ENCODE assay signal across 16 mouse cellular contexts in genomic region chr15:84245104-84245503, GRCm38 (mm10). TPM values are rescaled to one million over a fixed set of nuclear protein-coding genes. Genes with fewer than 3 reads are reported as not detected.
A peak's percentile ranks its signal among the peaks of the same experiment; 100 is the strongest.
DNase-seq lines count a peak whose midpoint lies in the region; ATAC-seq and TF ChIP-seq lines count a peak whose summit lies in the region.
"Had no signal": no experiment of that assay in that cellular context is flagged by ENCODE, and none has a peak within 500 bp of the region (broad histone marks: within the 10 kb centered on the region; RNA-seq: fewer than 3 reads in every experiment).

No protein-coding gene starts in this region.

- H3K4me3 ChIP-seq in forebrain, embryonic 13.5 days = no peak overlapping the region
- no peak overlapping the region for H3K4me3 ChIP-seq in forebrain, embryonic 11.5 days (ENCODE audit: low read depth, low read length)
- H3K4me3 ChIP-seq in lung, postnatal 0 days (ENCODE audit: low read depth, low read length) = no peak overlapping the region
- no peak overlapping the region for H3K4me3 ChIP-seq in midbrain, embryonic 15.5 days
- H3K4me3 ChIP-seq: erythroblast, embryonic 14.5 days; limb, embryonic 12.5 days had no signal

- no peak for DNase-seq in forebrain, embryonic 11.5 days (ENCODE audit: low spot score)
- DNase-seq in lung, postnatal 0 days (ENCODE audit: low spot score) = peak; percentile 25
- DNase-seq in lung, postnatal 25 days (ENCODE audit: low spot score) = no peak
- DNase-seq in heart, postnatal 10 days = peak; percentile 48 to 57
- DNase-seq in kidney, adult 18-20 months = no peak
- DNase-seq in testis, postnatal 14 days (ENCODE audit: low spot score) = no peak
- DNase-seq: adrenal gland, postnatal 14 days; cerebellum, adult 11-12 months; gastrocnemius, postnatal 36 days; kidney, adult 9 months; liver, postnatal 0 days; spleen, adult 18-20 months had no signal

- H3K27ac ChIP-seq in forebrain, embryonic 13.5 days = peak overlapping the region; percentile 65
- H3K27ac ChIP-seq in forebrain, embryonic 11.5 days (ENCODE audit: low read depth, low read length) = no peak overlapping the region
- 0 out of 2 replicates have a peak overlapping the region, but pooled peaks have one; percentile 54 for H3K27ac ChIP-seq in lung, postnatal 0 days (ENCODE audit: low read length)
- peak overlapping the region; percentile 67 for H3K27ac ChIP-seq in midbrain, embryonic 15.5 days
- H3K27ac ChIP-seq: limb, embryonic 12.5 days had no signal

- no peak overlapping the region; the same call in 1 of the 2 replicates for H3K9ac ChIP-seq in forebrain, embryonic 13.5 days
- no peak overlapping the region for H3K9ac ChIP-seq in forebrain, embryonic 11.5 days (ENCODE audit: low read length)
- no peak overlapping the region for H3K9ac ChIP-seq in lung, postnatal 0 days (replicated peaks; ENCODE audit: low read depth)
- no peak overlapping the region for H3K9ac ChIP-seq in midbrain, embryonic 15.5 days
- H3K9ac ChIP-seq: limb, embryonic 12.5 days; liver, postnatal 0 days had no signal

- ATAC-seq in forebrain, embryonic 13.5 days = peak; percentile 65
- ATAC-seq in forebrain, embryonic 11.5 days (replicated peaks; ENCODE audit: low FRiP score) = no peak
- peak; percentile 19; the same call in 1 of the 2 replicates for ATAC-seq in lung, postnatal 0 days
- ATAC-seq in midbrain, embryonic 15.5 days (replicated peaks) = no peak; the same call in 1 of the 2 replicates
- ATAC-seq: liver, postnatal 0 days had no signal

- peaks cover 5% of the 10 kb centered on the region for H3K9me3 ChIP-seq in forebrain, embryonic 13.5 days (replicated peaks)
- H3K9me3 ChIP-seq in forebrain, embryonic 11.5 days (ENCODE audit: control insufficient read depth, low read length) = no peaks in the 10 kb centered on the region
- no peaks in the 10 kb centered on the region for H3K9me3 ChIP-seq in lung, postnatal 0 days (ENCODE audit: low read length)
- no peaks in the 10 kb centered on the region for H3K9me3 ChIP-seq in midbrain, embryonic 15.5 days

- TF ChIP-seq EP300 in lung, postnatal 0 days (IDR thresholded peaks at IDR 0.05) = no peak

- WGBS in forebrain, embryonic 13.5 days = 61% methylated on average over 7 of the region's 7 CpGs
- WGBS in forebrain, embryonic 11.5 days = 80% methylated on average over 7 of the region's 7 CpGs
- WGBS in lung, postnatal 0 days = 57% methylated on average over 7 of the region's 7 CpGs
- WGBS in midbrain, embryonic 15.5 days = 59% methylated on average over 7 of the region's 7 CpGs

- peaks cover 15% of the 10 kb centered on the region for H3K4me1 ChIP-seq in forebrain, embryonic 13.5 days
- no peaks in the 10 kb centered on the region for H3K4me1 ChIP-seq in forebrain, embryonic 11.5 days (replicated peaks; ENCODE audit: control insufficient read depth, insufficient read depth, low read length)
- H3K4me1 ChIP-seq in lung, postnatal 0 days (ENCODE audit: insufficient read depth, low read depth, low read length) = no peaks in the 10 kb centered on the region
- H3K4me1 ChIP-seq in midbrain, embryonic 15.5 days = peaks cover 6% of the 10 kb centered on the region

- no peaks in the 10 kb centered on the region for H3K27me3 ChIP-seq in forebrain, embryonic 13.5 days
- H3K27me3 ChIP-seq in forebrain, embryonic 11.5 days (ENCODE audit: control insufficient read depth, insufficient read depth, low read length) = no peaks in the 10 kb centered on the region
- H3K27me3 ChIP-seq in lung, postnatal 0 days (replicated peaks; ENCODE audit: insufficient read depth, low read length) = no peaks in the 10 kb centered on the region
- H3K27me3 ChIP-seq in midbrain, embryonic 15.5 days (replicated peaks) = no peaks in the 10 kb centered on the region
- H3K27me3 ChIP-seq: limb, embryonic 12.5 days had no signal

- no peaks in the 10 kb centered on the region for H3K36me3 ChIP-seq in forebrain, embryonic 13.5 days (ENCODE audit: poor library complexity, severe bottlenecking)
- no peaks in the 10 kb centered on the region for H3K36me3 ChIP-seq in forebrain, embryonic 11.5 days (ENCODE audit: control insufficient read depth, insufficient read depth, low read length)
- H3K36me3 ChIP-seq in lung, postnatal 0 days (ENCODE audit: insufficient read depth, low read length) = no peaks in the 10 kb centered on the region
- H3K36me3 ChIP-seq in midbrain, embryonic 15.5 days (replicated peaks) = no peaks in the 10 kb centered on the region
- H3K36me3 ChIP-seq: limb, embryonic 12.5 days had no signal

- no peak for TF ChIP-seq CTCF in lung, postnatal 0 days (IDR thresholded peaks at IDR 0.05)

- no peak overlapping the region for H3K4me2 ChIP-seq in forebrain, embryonic 13.5 days
- no peak overlapping the region for H3K4me2 ChIP-seq in forebrain, embryonic 11.5 days (ENCODE audit: low read depth, low read length, severe bottlenecking)
- no peak overlapping the region for H3K4me2 ChIP-seq in lung, postnatal 0 days (replicated peaks; ENCODE audit: low read depth, low read length)
- no peak overlapping the region for H3K4me2 ChIP-seq in midbrain, embryonic 15.5 days
- H3K4me2 ChIP-seq: limb, embryonic 12.5 days had no signal

- intact Hi-C loops in heart, postnatal 10 days (cut with DNase I) = no loop called here

RNA-seq across cellular contexts. Expression of gene Parvb, which starts 13.3 kb away (rescaled TPM):
- 2.1 and 2.6 TPM in 2 replicates for polyA plus RNA-seq in forebrain, embryonic 13.5 days (2015; fragmentation: Nextera tagmentation; extraction: Ambion mirVana)
- 3.3 and 4.9 TPM in 2 replicates for polyA plus RNA-seq in forebrain, embryonic 11.5 days (2014; fragmentation: Nextera tagmentation; extraction: Ambion mirVana)
- 7.9 and 8.5 TPM in 2 replicates for polyA plus RNA-seq in lung, postnatal 0 days (2015; fragmentation: Nextera tagmentation; extraction: Ambion mirVana)
- total RNA-seq in heart, postnatal 10 days (2021) = 100 to 1,000 TPM; 165 to 174 TPM
- 4.2 and 5.4 TPM in 2 replicates for polyA plus RNA-seq in midbrain, embryonic 15.5 days (2015; fragmentation: Nextera tagmentation; extraction: Ambion mirVana)

RNA-seq across cellular contexts. Expression of gene Samm50, which starts 53.1 kb away (rescaled TPM):
- polyA plus RNA-seq in forebrain, embryonic 13.5 days (2015; fragmentation: Nextera tagmentation; extraction: Ambion mirVana) = 84.4 and 91.5 TPM in 2 replicates
- polyA plus RNA-seq in forebrain, embryonic 11.5 days (2014; fragmentation: Nextera tagmentation; extraction: Ambion mirVana) = 78.8 and 83.0 TPM in 2 replicates
- 59.9 and 63.5 TPM in 2 replicates for polyA plus RNA-seq in lung, postnatal 0 days (2015; fragmentation: Nextera tagmentation; extraction: Ambion mirVana)
- 100 to 1,000 TPM; 254 to 262 TPM for total RNA-seq in heart, postnatal 10 days (2021)
- 83.3 and 86.6 TPM in 2 replicates for polyA plus RNA-seq in midbrain, embryonic 15.5 days (2015; fragmentation: Nextera tagmentation; extraction: Ambion mirVana)

Comparison
In these comparisons a context has a peak if more than half of its experiments do, and no peak if none do; other contexts are left out.
1. ATAC-seq: peak in forebrain, embryonic 13.5 days (single experiment) and lung, postnatal 0 days (single experiment); none in forebrain, embryonic 11.5 days (single experiment) and midbrain, embryonic 15.5 days (single experiment).
2. DNase-seq: peak in lung, postnatal 0 days (single experiment) and heart, postnatal 10 days (2 of 2); none in forebrain, embryonic 11.5 days (single experiment), lung, postnatal 25 days (single experiment), kidney, adult 18-20 months (single experiment) and testis, postnatal 14 days (single experiment).